In genomic region chr1:151684978-151685377, GRCm38 (mm10) we compare ENCODE assay signal across 14 mouse cellular contexts.
DNase-seq lines count a peak whose midpoint lies in the region; ATAC-seq and TF ChIP-seq lines count a peak whose summit lies in the region.
"Had no signal": no experiment of that assay in that cellular context is flagged by ENCODE, and none has a peak within 500 bp of the region (broad histone marks: within the 10 kb centered on the region; RNA-seq: fewer than 3 reads in every experiment).

No protein-coding gene starts in this region.

- no peaks in the 10 kb centered on the region for H3K9me3 ChIP-seq in heart, postnatal 0 days (replicated peaks; ENCODE audit: control insufficient read depth, low read length)
- no peaks in the 10 kb centered on the region for H3K9me3 ChIP-seq in intestine, postnatal 0 days (ENCODE audit: control insufficient read depth)
- H3K9me3 ChIP-seq: G1E; hindbrain, embryonic 12.5 days had no signal

- no peak overlapping the region for H3K4me2 ChIP-seq in heart, postnatal 0 days (ENCODE audit: low read depth, low read length)
- no peak overlapping the region for H3K4me2 ChIP-seq in intestine, postnatal 0 days (replicated peaks; ENCODE audit: low read depth)
- H3K4me2 ChIP-seq: hindbrain, embryonic 12.5 days; liver, embryonic 11.5 days had no signal

- no peak for DNase-seq in heart, postnatal 0 days (ENCODE audit: low spot score)
- no peak for DNase-seq in heart, adult 18-20 months
- peak; percentile 50 for DNase-seq in brain, embryonic 14.5 days (ENCODE audit: low read depth)
- DNase-seq in yolk sac, embryonic 10.5 days (ENCODE audit: low spot score): no peak
- no peak for DNase-seq in kidney, adult 11 months
- DNase-seq: cerebellum, adult 8-10 months; lung, postnatal 36 days; right cerebral cortex, adult 18-20 months had no signal

- no peaks in the 10 kb centered on the region for H3K79me2 ChIP-seq in C2C12 (ENCODE audit: control insufficient read depth, insufficient read depth)
- no peaks in the 10 kb centered on the region for H3K79me2 ChIP-seq in macrophage (ENCODE audit: inconsistent target)

- TF ChIP-seq CTCF in heart, postnatal 0 days (IDR thresholded peaks at IDR 0.05; ENCODE audit: low read depth): no peak
- no peak for TF ChIP-seq CTCF in C2C12 (IDR thresholded peaks at IDR 0.05; ENCODE audit: control insufficient read depth, insufficient read depth, insufficient read length)
- TF ChIP-seq CTCF in brain, embryonic 14.5 days (IDR thresholded peaks at IDR 0.05; ENCODE audit: borderline replicate concordance, extremely low read depth, insufficient read depth, insufficient read length): no peak
- no peak for TF ChIP-seq CTCF in intestine, postnatal 0 days (IDR thresholded peaks at IDR 0.05; ENCODE audit: low read depth)

- H3ac ChIP-seq in C2C12 (ENCODE audit: control insufficient read depth, insufficient read length, low read depth): no peak overlapping the region

- peaks cover 37% of the 10 kb centered on the region for H3K4me1 ChIP-seq in heart, postnatal 0 days (ENCODE audit: control insufficient read depth, insufficient read depth)
- no peaks in the 10 kb centered on the region for H3K4me1 ChIP-seq in intestine, postnatal 0 days (replicated peaks; ENCODE audit: control insufficient read depth, insufficient read depth, low read length)

- 69% methylated on average over 5 of the region's 5 CpGs for WGBS in heart, postnatal 0 days
- WGBS in macrophage (ENCODE audit: missing documents): 76% methylated on average over 5 of the region's 5 CpGs
- WGBS in intestine, postnatal 0 days: 76% methylated on average over 5 of the region's 5 CpGs

- peak overlapping the region; percentile 10 for H3K27ac ChIP-seq in heart, postnatal 0 days (ENCODE audit: low read depth)
- H3K27ac ChIP-seq in macrophage: peak overlapping the region; percentile 85; the same call in 1 of the 2 replicates
- no peak overlapping the region for H3K27ac ChIP-seq in intestine, postnatal 0 days (ENCODE audit: low read depth, low read length)
- H3K27ac ChIP-seq: hindbrain, embryonic 12.5 days had no signal

- ATAC-seq in heart, postnatal 0 days (ENCODE audit: insufficient read depth, low read depth): no peak
- no peak for ATAC-seq in intestine, postnatal 0 days

- no peaks in the 10 kb centered on the region for H3K79me3 ChIP-seq in C2C12 (ENCODE audit: low read depth)

- no peak overlapping the region for H3K4me3 ChIP-seq in heart, postnatal 0 days (ENCODE audit: low read depth, low read length)
- H3K4me3 ChIP-seq in C2C12 (ENCODE audit: insufficient read depth, poor library complexity, severe bottlenecking) (no peak overlapping the region), macrophage (ENCODE audit: inconsistent target) (no peak overlapping the region)
- H3K4me3 ChIP-seq in intestine, postnatal 0 days (ENCODE audit: low read depth, low read length): no peak overlapping the region
- H3K4me3 ChIP-seq: hindbrain, embryonic 12.5 days had no signal

- no peak overlapping the region for H3K9ac ChIP-seq in heart, postnatal 0 days (replicated peaks; ENCODE audit: low read depth, low read length)
- H3K9ac ChIP-seq in intestine, postnatal 0 days (ENCODE audit: low read depth, low read length): no peak overlapping the region
- H3K9ac ChIP-seq: hindbrain, embryonic 12.5 days had no signal

- TF ChIP-seq POLR2A in brain, embryonic 14.5 days (IDR thresholded peaks at IDR 0.05; ENCODE audit: borderline replicate concordance, extremely low read depth, insufficient read depth, insufficient read length, poor library complexity, severe bottlenecking): no peak

- no peaks in the 10 kb centered on the region for H3K36me3 ChIP-seq in heart, postnatal 0 days (replicated peaks; ENCODE audit: control insufficient read depth, insufficient read depth, low read length)
- H3K36me3 ChIP-seq in C2C12 (ENCODE audit: control insufficient read depth, insufficient read depth): no peaks in the 10 kb centered on the region
- no peaks in the 10 kb centered on the region for H3K36me3 ChIP-seq in macrophage (ENCODE audit: inconsistent target)
- H3K36me3 ChIP-seq in intestine, postnatal 0 days (ENCODE audit: control insufficient read depth, insufficient read depth): no peaks in the 10 kb centered on the region
- H3K36me3 ChIP-seq: G1E; hindbrain, embryonic 12.5 days had no signal

- H3K27me3 ChIP-seq in heart, postnatal 0 days (ENCODE audit: control insufficient read depth, insufficient read depth, low read length): no peaks in the 10 kb centered on the region
- no peaks in the 10 kb centered on the region for H3K27me3 ChIP-seq in C2C12 (ENCODE audit: control insufficient read depth, insufficient read depth, insufficient read length)
- no peaks in the 10 kb centered on the region for H3K27me3 ChIP-seq in intestine, postnatal 0 days (replicated peaks; ENCODE audit: control insufficient read depth, insufficient read depth, low read length)
- H3K27me3 ChIP-seq: hindbrain, embryonic 12.5 days had no signal

- no peak for TF ChIP-seq EP300 in heart, postnatal 0 days (IDR thresholded peaks at IDR 0.05; ENCODE audit: low read depth)

TF ChIP-seq in C2C12, 6 proteins besides CTCF, POLR2A, EP300 and RAD21:
- TF ChIP-seq MAX (IDR thresholded peaks at IDR 0.05): peak; percentile 8
- peak; percentile 57 for TF ChIP-seq USF1 (IDR thresholded peaks at IDR 0.05; ENCODE audit: low read depth)
- TF ChIP-seq MYOD1 (IDR thresholded peaks at IDR 0.05; ENCODE audit: control insufficient read depth, insufficient read length, low read depth): no peak
TF ChIP-seq in C2C12: peak in this region for 2.
